Mouse (Mus musculus) cerebellum, adult 9-11 months (tissue): Measurements from ENCODE around the gene Morc4.

Experiments
- DNase-seq: peaks from one replicate; pipeline ENCODE4 v3.0.0; 2022

Gene Morc4

GRCm38 (mm10) chrX:139803028-139803427, 68.4 kb downstream of the Morc4 start:
- DNase-seq: no peak

- DNase-seq: no peak
Measured at GRCm38 (mm10) chrX:139800406-139800878, 71.0 kb downstream of the Morc4 start, which contains the start of gene Cldn2. TSS of gene Cldn2 (plus strand) at chrX:139800828.

GRCm38 (mm10) chrX:139799953-139800352, 71.5 kb downstream of the Morc4 start:
- no peak for DNase-seq

GRCm38 (mm10) chrX:139797875-139798274, 73.6 kb downstream of the Morc4 start:
- no peak for DNase-seq

GRCm38 (mm10) chrX:139796037-139796436, 75.4 kb downstream of the Morc4 start:
- DNase-seq: no peak

GRCm38 (mm10) chrX:139794072-139794845, 77.2 kb downstream of the Morc4 start:
- DNase-seq: no peak

GRCm38 (mm10) chrX:139785764-139786163, 85.7 kb downstream of the Morc4 start:
- DNase-seq: no peak

- no peak for DNase-seq
Measured at GRCm38 (mm10) chrX:139783045-139783422, 88.4 kb downstream of the Morc4 start.

GRCm38 (mm10) chrX:139782278-139783044, 89.0 kb downstream of the Morc4 start, which contains the start of gene Ripply1:
TSS of gene Ripply1 (minus strand) at chrX:139782353.
- DNase-seq: no peak

- DNase-seq: no peak
Measured at GRCm38 (mm10) chrX:139781563-139781962, 89.9 kb downstream of the Morc4 start.

- no peak for DNase-seq
Measured at GRCm38 (mm10) chrX:139780988-139781387, 90.5 kb downstream of the Morc4 start.

- no peak for DNase-seq
Measured at GRCm38 (mm10) chrX:139779401-139779800, 92.1 kb downstream of the Morc4 start.

- DNase-seq: no peak
Measured at GRCm38 (mm10) chrX:139778886-139779285, 92.6 kb downstream of the Morc4 start.

GRCm38 (mm10) chrX:139777357-139777756, 94.1 kb downstream of the Morc4 start:
- no peak for DNase-seq

- DNase-seq: no peak
Measured at GRCm38 (mm10) chrX:139775084-139775612, 96.3 kb downstream of the Morc4 start.

GRCm38 (mm10) chrX:139774309-139775083, 97.0 kb downstream of the Morc4 start:
- DNase-seq: peak; percentile 21
